Mouse (Mus musculus) limb, embryonic 10.5 days (tissue): ENCODE results near the gene Dcp1b. TPM values are rescaled to one million over a fixed set of nuclear protein-coding genes. Genes with fewer than 3 reads are reported as not detected.

Experiments
- DNase-seq: peaks from one replicate; pipeline ENCODE4 v3.0.0-alpha.2; 2017; ENCODE audit warnings: low spot score
- H3K27ac ChIP-seq: fragments of 300-500 bp; sonication (generic); 2 replicates; pipeline ENCODE4 v1.5.1; 2016; ENCODE audit warnings: mild to moderate bottlenecking
- H3K27me3 ChIP-seq: fragments of 300-500 bp; sonication (generic); 2 replicates; pipeline ENCODE4 v1.6.1; 2016; ENCODE audit warnings: low read depth, mild to moderate bottlenecking; ENCODE audit not compliant: poor library complexity, severe bottlenecking
- H3K36me3 ChIP-seq: fragments of 300-500 bp; sonication (generic); 2 replicates; pipeline ENCODE4 v1.6.1; 2016; ENCODE audit warnings: mild to moderate bottlenecking, moderate library complexity
- H3K4me1 ChIP-seq: fragments of 300-500 bp; sonication (generic); 2 replicates; pipeline ENCODE4 v1.6.1; 2016
- H3K4me3 ChIP-seq: fragments of 300-500 bp; sonication (generic); 2 replicates; pipeline ENCODE4 v1.5.1; 2016; ENCODE audit warnings: mild to moderate bottlenecking, moderate library complexity
- H3K9me3 ChIP-seq: fragments of 300-500 bp; sonication (generic); replicated peaks from 2 replicates; pipeline ENCODE4 v1.6.1; 2016; ENCODE audit warnings: mild to moderate bottlenecking
- WGBS: fragments of 180-500 bp; shearing (Covaris S2); methylation state at CpG from one replicate; pipeline ENCODE4 v1.1.7; 2016; 5-methylcytosine and 5-hydroxymethylcytosine counted together
- polyA plus RNA-seq: library from polyadenylated mRNA; unstranded; fragments of >200 nt; fragmentation: Nextera tagmentation; extraction: Ambion mirVana; gene quantifications from 2 replicates; pipeline ENCODE4 v1.2.1, GENCODE M21; 2016

The Dcp1b gene
- polyA plus RNA-seq, 1 experiment from 2014 or later: 8.9 TPM

GRCm38 (mm10) chr6:119177101-119177500 is 2.0 kb downstream of the Dcp1b start:
- DNase-seq: no peak
- Histone ChIP-seq H3K27ac (no peak overlapping the region), H3K36me3 (no peaks in the 10 kb centered on the region), H3K4me1 (peaks cover 18% of the 10 kb centered on the region), H3K9me3 (no peaks in the 10 kb centered on the region), H3K27me3 (no peaks in the 10 kb centered on the region), H3K4me3 (no peak overlapping the region)
- WGBS: 56% methylated on average over 8 of the region's 8 CpGs

GRCm38 (mm10) chr6:119180188-119180587 is 5.1 kb downstream of the Dcp1b start:
- no peak overlapping the region for H3K27ac ChIP-seq
- H3K36me3 ChIP-seq: peaks cover 8% of the 10 kb centered on the region; the same call in 1 of the 2 replicates
- no peaks in the 10 kb centered on the region for H3K9me3 ChIP-seq
- no peak overlapping the region for H3K4me3 ChIP-seq
- peaks cover 16% of the 10 kb centered on the region for H3K4me1 ChIP-seq
- no peaks in the 10 kb centered on the region for H3K27me3 ChIP-seq
- no peak for DNase-seq
- 93% methylated on average over 2 of the region's 2 CpGs for WGBS

- H3K4me3 ChIP-seq: no peak overlapping the region
- H3K9me3 ChIP-seq: no peaks in the 10 kb centered on the region
- H3K36me3 ChIP-seq: peaks cover 8% of the 10 kb centered on the region; the same call in 1 of the 2 replicates
- H3K27ac ChIP-seq: no peak overlapping the region
- H3K27me3 ChIP-seq: no peaks in the 10 kb centered on the region
- 94% methylated on average over 9 of the region's 9 CpGs for WGBS
- DNase-seq: no peak
- H3K4me1 ChIP-seq: no peaks in the 10 kb centered on the region; the same call in 1 of the 2 replicates
Measured at GRCm38 (mm10) chr6:119182211-119182610, 7.2 kb downstream of the Dcp1b start.

GRCm38 (mm10) chr6:119183781-119184180 is 8.7 kb downstream of the Dcp1b start:
- Histone ChIP-seq H3K27me3 (no peaks in the 10 kb centered on the region), H3K9me3 (no peaks in the 10 kb centered on the region), H3K4me3 (no peak overlapping the region), H3K4me1 (no peaks in the 10 kb centered on the region), H3K27ac (no peak overlapping the region), H3K36me3 (peaks cover 8% of the 10 kb centered on the region; the same call in 1 of the 2 replicates)
- 72% methylated on average over 3 of the region's 3 CpGs for WGBS
- no peak for DNase-seq

- Histone ChIP-seq H3K9me3 (no peaks in the 10 kb centered on the region), H3K4me1 (no peaks in the 10 kb centered on the region), H3K27me3 (no peaks in the 10 kb centered on the region), H3K27ac (no peak overlapping the region), H3K36me3 (peaks cover 10% of the 10 kb centered on the region; the same call in 1 of the 2 replicates), H3K4me3 (no peak overlapping the region)
- WGBS: 60% methylated on average over 8 of the region's 8 CpGs
- no peak for DNase-seq
Measured at GRCm38 (mm10) chr6:119186658-119187057, 11.6 kb downstream of the Dcp1b start.

- H3K4me3 ChIP-seq: no peak overlapping the region
- H3K27me3 ChIP-seq: no peaks in the 10 kb centered on the region
- H3K27ac ChIP-seq: no peak overlapping the region
- 90% methylated on average over 6 of the region's 6 CpGs for WGBS
- DNase-seq: no peak
- H3K9me3 ChIP-seq: no peaks in the 10 kb centered on the region
- peaks cover 19% of the 10 kb centered on the region for H3K36me3 ChIP-seq
- H3K4me1 ChIP-seq: no peaks in the 10 kb centered on the region
Measured at GRCm38 (mm10) chr6:119187631-119188030, 12.6 kb downstream of the Dcp1b start.

- H3K4me3 ChIP-seq: no peak overlapping the region
- DNase-seq: no peak
- peaks cover 15% of the 10 kb centered on the region for H3K36me3 ChIP-seq
- WGBS: 97% methylated on average over 4 of the region's 4 CpGs
- H3K9me3 ChIP-seq: no peaks in the 10 kb centered on the region
- no peak overlapping the region for H3K27ac ChIP-seq
- H3K4me1 ChIP-seq: peaks cover 11% of the 10 kb centered on the region
- H3K27me3 ChIP-seq: no peaks in the 10 kb centered on the region
Measured at GRCm38 (mm10) chr6:119191478-119191877, 16.4 kb downstream of the Dcp1b start.

- WGBS: 48% methylated on average over 15 of the region's 15 CpGs
- peaks cover 15% of the 10 kb centered on the region for H3K36me3 ChIP-seq
- H3K4me1 ChIP-seq: peaks cover 15% of the 10 kb centered on the region
- no peak overlapping the region for H3K4me3 ChIP-seq
- no peak for DNase-seq
- H3K27ac ChIP-seq: no peak overlapping the region
- H3K27me3 ChIP-seq: no peaks in the 10 kb centered on the region
- no peaks in the 10 kb centered on the region for H3K9me3 ChIP-seq
Measured at GRCm38 (mm10) chr6:119193571-119194154, 18.6 kb downstream of the Dcp1b start.

GRCm38 (mm10) chr6:119194161-119194560 is 19.1 kb downstream of the Dcp1b start:
- 38% methylated on average over 9 of the region's 9 CpGs for WGBS
- Histone ChIP-seq H3K9me3 (no peaks in the 10 kb centered on the region), H3K36me3 (peaks cover 15% of the 10 kb centered on the region), H3K27me3 (no peaks in the 10 kb centered on the region), H3K27ac (no peak overlapping the region), H3K4me1 (peaks cover 20% of the 10 kb centered on the region), H3K4me3 (no peak overlapping the region)
- DNase-seq: no peak

GRCm38 (mm10) chr6:119194601-119195000 is 19.5 kb downstream of the Dcp1b start:
- Histone ChIP-seq H3K27ac (no peak overlapping the region), H3K27me3 (no peaks in the 10 kb centered on the region), H3K36me3 (peaks cover 15% of the 10 kb centered on the region), H3K9me3 (no peaks in the 10 kb centered on the region), H3K4me3 (no peak overlapping the region), H3K4me1 (peaks cover 25% of the 10 kb centered on the region)
- DNase-seq: no peak
- WGBS: 65% methylated on average over 7 of the region's 7 CpGs

GRCm38 (mm10) chr6:119196382-119197305 is 21.6 kb downstream of the Dcp1b start, which contains the start of gene Cacna1c:
Cacna1c (minus strand) TSS chr6:119196418.
- WGBS: 63% methylated on average over 17 of the region's 17 CpGs
- Histone ChIP-seq H3K4me1 (peaks cover 25% of the 10 kb centered on the region), H3K27ac (no peak within 1 kb of the TSS), H3K36me3 (peaks cover 13% of the 10 kb centered on the region), H3K9me3 (no peaks in the 10 kb centered on the region), H3K27me3 (no peaks in the 10 kb centered on the region), H3K4me3 (no peak within 1 kb of the TSS)
- DNase-seq: no peak

GRCm38 (mm10) chr6:119198534-119199273 is 23.7 kb downstream of the Dcp1b start:
- peaks cover 21% of the 10 kb centered on the region for H3K4me1 ChIP-seq
- DNase-seq: no peak
- 50% methylated on average over 15 of the region's 15 CpGs for WGBS

More at GRCm38 (mm10) chr6:119198534-119199273, 23.7 kb downstream of the Dcp1b start:
- Histone ChIP-seq H3K27me3 (no peaks in the 10 kb centered on the region), H3K9me3 (no peaks in the 10 kb centered on the region), H3K27ac (no peak overlapping the region), H3K4me3 (no peak overlapping the region), H3K36me3 (0 out of 2 replicates have a peak, but pooled peaks cover 2% of the 10 kb centered on the region)
